Mouse (Mus musculus): ENCODE data around the gene Zfp830. TPM values are rescaled to one million over a fixed set of nuclear protein-coding genes. Genes with fewer than 3 reads are reported as not detected.
A peak's percentile ranks its signal among the peaks of the same experiment; 100 is the strongest.

Zfp830 gene
- total and polyA plus RNA-seq, 3 experiments, result 4.4 to 15.1 (median 12.8) TPM

DNA sequence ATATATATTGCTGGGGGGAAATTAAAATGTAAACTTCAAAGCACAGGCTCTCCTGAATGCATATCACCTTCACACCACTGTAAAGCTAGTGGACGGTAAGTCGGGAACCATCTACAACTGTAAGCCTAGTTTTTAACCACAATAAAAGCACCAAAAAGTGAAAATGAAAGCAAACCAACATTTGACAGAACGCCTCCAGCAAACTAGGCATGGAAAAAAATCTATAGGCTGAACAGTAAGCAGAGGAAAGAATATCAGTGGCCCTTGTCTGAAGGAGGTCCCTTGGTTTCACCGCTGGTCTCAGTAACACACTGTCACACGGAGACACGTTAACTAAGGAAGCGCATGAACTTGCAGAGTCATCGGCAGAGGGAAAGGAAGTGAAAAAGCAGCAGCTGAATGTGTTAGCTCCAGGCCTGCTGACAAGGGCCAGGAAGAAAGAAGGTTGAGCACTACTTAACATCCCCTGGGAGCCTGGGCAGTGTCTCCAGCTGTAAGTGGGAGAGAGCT, 17.2 kb upstream of the Zfp830 start:
- Histone ChIP-seq H3K9ac (ENCODE audit: low read depth, low read length) (peak overlapping the region; percentile 63), H3K27me3 (ENCODE audit: control insufficient read depth, insufficient read depth, low read length) (no peaks in the 10 kb centered on the region), H3K36me3 (ENCODE audit: control insufficient read depth, insufficient read depth, low read length) (no peaks in the 10 kb centered on the region), H3K4me1 (ENCODE audit: control insufficient read depth, insufficient read depth, low read length) (peaks cover 3% of the 10 kb centered on the region), H3K27ac (peak overlapping the region; percentile 77), H3K79me2 (replicated peaks; ENCODE audit: control insufficient read depth, insufficient read depth, low read length) (no peaks in the 10 kb centered on the region), H3K4me3 (peak overlapping the region; percentile 49)
- WGBS, result 30% methylated on average over 8 of the region's 8 CpGs
- intact Hi-C loops (cut with DNase I), result loop anchor here (1.0 to 5.0 kb wide), 3 partner anchors 35 to 143 kb away; partner anchors contain the start of genes Lig3, Rad51d and Rffl
- TF ChIP-seq POLR2A (IDR thresholded peaks at IDR 0.05; ENCODE audit: insufficient read depth, low read depth, low read length) (no peak), CTCF (IDR thresholded peaks at IDR 0.05) (no peak), EP300 (IDR thresholded peaks at IDR 0.05; ENCODE audit: insufficient read depth, low read depth, low read length) (no peak)
- DNase-seq, result peak; percentile 45 to 51

DNA sequence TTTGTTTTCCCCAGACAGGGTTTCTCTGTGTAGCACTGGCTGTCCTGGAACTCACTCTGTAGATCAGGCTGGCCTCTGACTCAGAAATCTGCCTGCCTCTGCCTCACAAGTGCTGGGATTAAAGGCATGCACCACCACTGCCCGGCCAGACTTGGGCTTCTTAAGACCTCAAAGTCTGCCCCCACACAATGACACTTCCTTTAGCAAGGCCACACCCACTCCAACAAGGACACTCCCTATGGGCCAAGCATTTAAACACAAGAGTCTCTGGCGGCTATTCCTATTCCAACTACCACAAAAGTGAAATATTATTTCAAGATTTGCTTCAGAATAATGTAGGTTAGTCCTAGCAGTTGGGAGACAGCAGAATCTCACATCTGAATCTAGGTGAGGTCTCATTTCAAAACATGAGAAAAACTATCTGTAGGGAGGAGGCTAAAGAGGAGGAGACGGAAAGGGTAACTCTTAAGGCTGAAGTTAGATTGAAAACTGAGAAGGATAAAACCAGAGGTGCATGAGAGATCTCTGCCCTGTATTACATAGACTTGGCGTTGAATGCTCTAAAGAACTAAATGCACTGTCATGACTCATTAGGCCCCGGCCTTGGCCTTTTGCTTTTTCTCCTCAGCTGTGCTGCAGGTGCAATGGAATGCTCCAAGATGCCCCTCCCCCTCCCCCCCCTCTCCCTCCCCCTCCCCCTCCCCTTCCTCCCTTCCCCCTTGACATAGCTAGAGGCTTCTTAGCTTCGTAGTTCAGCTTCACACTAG, 11.6 kb upstream of the Zfp830 start:
- no peaks in the 10 kb centered on the region for H3K27me3 ChIP-seq (ENCODE audit: control insufficient read depth, insufficient read depth, low read length)
- no peaks in the 10 kb centered on the region for H3K79me2 ChIP-seq (replicated peaks; ENCODE audit: control insufficient read depth, insufficient read depth, low read length)
- WGBS, result 68% methylated on average over 6 of the region's 6 CpGs
- DNase-seq, result no peak
- intact Hi-C loops (cut with DNase I), result no loop called here
- no peak overlapping the region for H3K27ac ChIP-seq
- H3K4me3 ChIP-seq, result no peak overlapping the region
- no peaks in the 10 kb centered on the region for H3K4me1 ChIP-seq (ENCODE audit: control insufficient read depth, insufficient read depth, low read length)
- no peak for TF ChIP-seq POLR2A (IDR thresholded peaks at IDR 0.05; ENCODE audit: insufficient read depth, low read depth, low read length)
- TF ChIP-seq EP300 (IDR thresholded peaks at IDR 0.05; ENCODE audit: insufficient read depth, low read depth, low read length), result no peak
- no peak for TF ChIP-seq CTCF (IDR thresholded peaks at IDR 0.05)
- no peak overlapping the region for H3K9ac ChIP-seq (ENCODE audit: low read depth, low read length)
- no peaks in the 10 kb centered on the region for H3K36me3 ChIP-seq (ENCODE audit: control insufficient read depth, insufficient read depth, low read length)

DNA sequence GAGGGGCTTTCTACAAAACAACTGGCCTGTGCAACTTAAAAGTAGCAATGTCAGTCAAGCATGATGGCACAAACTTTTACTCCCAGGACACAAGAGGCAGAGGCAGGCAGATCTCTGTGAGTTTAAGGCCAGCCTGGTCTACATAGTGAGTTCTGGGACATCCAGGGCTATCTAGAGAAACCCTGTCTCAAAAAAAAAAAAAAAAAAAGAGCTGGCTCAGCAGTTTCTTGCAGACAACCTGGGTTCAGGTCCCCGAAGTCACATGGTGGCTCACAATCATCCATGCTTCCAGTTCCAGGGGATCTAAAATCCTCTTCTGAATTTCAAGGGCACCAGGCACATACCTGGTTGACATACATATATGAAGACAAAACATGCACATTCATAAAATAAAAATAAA, 8.2 kb upstream of the Zfp830 start:
- no peak for TF ChIP-seq EP300 (IDR thresholded peaks at IDR 0.05; ENCODE audit: insufficient read depth, low read depth, low read length)
- no peak for TF ChIP-seq POLR2A (IDR thresholded peaks at IDR 0.05; ENCODE audit: insufficient read depth, low read depth, low read length)
- no peak for TF ChIP-seq CTCF (IDR thresholded peaks at IDR 0.05)

DNA sequence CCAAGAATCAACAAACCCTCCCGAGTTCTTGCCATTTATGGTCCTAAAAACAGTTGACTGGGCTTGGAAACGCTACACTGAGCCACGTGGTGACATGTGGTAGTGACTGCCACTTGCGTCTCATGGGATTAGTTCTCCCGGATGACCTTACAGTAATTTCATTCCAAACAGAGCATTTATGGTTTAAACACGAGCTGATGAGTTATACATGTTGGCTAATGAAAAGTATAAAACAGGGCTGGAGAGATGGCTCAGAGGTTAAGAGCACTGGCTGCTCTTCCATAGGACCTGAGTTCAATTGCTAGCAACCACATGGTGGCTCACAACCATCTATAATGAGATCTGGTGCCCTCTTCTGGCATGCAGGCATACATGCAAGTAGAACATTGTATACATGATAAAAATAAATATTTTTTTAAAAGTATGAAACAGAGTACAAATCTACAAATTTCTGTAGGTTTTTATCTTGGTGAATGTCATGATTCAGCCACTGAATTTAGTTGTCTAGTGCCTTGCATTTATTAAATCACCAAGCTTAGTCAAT, 1.8 kb upstream of the Zfp830 start:
- H3K4me3 ChIP-seq, result no peak overlapping the region
- DNase-seq, result no peak
- intact Hi-C loops (cut with DNase I), result loop anchor here (5.0 to 10.0 kb wide), 2 partner anchors 130 to 532 kb away; partner anchors contain the start of genes Ap2b1, Fndc8 and Rad51d
- no peak overlapping the region for H3K27ac ChIP-seq
- H3K4me1 ChIP-seq (ENCODE audit: control insufficient read depth, insufficient read depth, low read length), result peaks cover 4% of the 10 kb centered on the region
- TF ChIP-seq EP300 (IDR thresholded peaks at IDR 0.05; ENCODE audit: insufficient read depth, low read depth, low read length) (no peak), CTCF (IDR thresholded peaks at IDR 0.05) (peak; percentile 57), POLR2A (IDR thresholded peaks at IDR 0.05; ENCODE audit: insufficient read depth, low read depth, low read length) (no peak)
- no peak overlapping the region for H3K9ac ChIP-seq (ENCODE audit: low read depth, low read length)
- H3K79me2 ChIP-seq (replicated peaks; ENCODE audit: control insufficient read depth, insufficient read depth, low read length), result no peaks in the 10 kb centered on the region
- H3K27me3 ChIP-seq (ENCODE audit: control insufficient read depth, insufficient read depth, low read length), result no peaks in the 10 kb centered on the region
- peaks cover 10% of the 10 kb centered on the region for H3K36me3 ChIP-seq (ENCODE audit: control insufficient read depth, insufficient read depth, low read length)
- WGBS, result 84% methylated on average over 6 of the region's 6 CpGs

More for the DNA sequence above, 8.2 kb upstream of the Zfp830 start:
- H3K36me3 ChIP-seq (ENCODE audit: control insufficient read depth, insufficient read depth, low read length), result no peaks in the 10 kb centered on the region
- H3K9ac ChIP-seq (ENCODE audit: low read depth, low read length), result no peak overlapping the region
- DNase-seq, result no peak
- no peak overlapping the region for H3K4me3 ChIP-seq
- intact Hi-C loops (cut with DNase I), result no loop called here
- 94% methylated on average over 1 of the region's 1 CpGs for WGBS
- H3K27ac ChIP-seq, result no peak overlapping the region
- no peaks in the 10 kb centered on the region for H3K4me1 ChIP-seq (ENCODE audit: control insufficient read depth, insufficient read depth, low read length)
- no peaks in the 10 kb centered on the region for H3K79me2 ChIP-seq (replicated peaks; ENCODE audit: control insufficient read depth, insufficient read depth, low read length)
- no peaks in the 10 kb centered on the region for H3K27me3 ChIP-seq (ENCODE audit: control insufficient read depth, insufficient read depth, low read length)

DNA sequence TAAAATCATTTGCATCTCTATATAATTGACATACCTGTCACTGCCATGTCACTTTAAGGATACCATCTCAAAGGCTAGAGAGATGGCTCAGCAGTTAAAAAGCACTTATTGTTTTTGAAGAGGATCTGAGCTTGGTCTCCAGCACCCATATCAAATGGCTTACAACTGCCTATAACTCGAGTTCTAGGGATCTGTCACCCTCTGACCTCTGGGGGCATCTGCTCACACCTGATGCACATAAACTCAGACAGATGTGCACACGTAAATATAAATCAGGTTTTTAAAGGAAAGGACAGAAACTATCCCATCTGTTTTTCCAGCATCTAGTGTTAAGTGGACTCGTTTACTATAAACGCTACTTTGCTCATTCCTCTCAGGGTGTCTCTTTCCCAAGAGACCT, 884 bp upstream of the Zfp830 start:
- H3K9ac ChIP-seq (ENCODE audit: low read depth, low read length), result peak overlapping the region; percentile 69
- H3K4me3 ChIP-seq, result peak overlapping the region; percentile 98
- no peaks in the 10 kb centered on the region for H3K79me2 ChIP-seq (replicated peaks; ENCODE audit: control insufficient read depth, insufficient read depth, low read length)
- no peaks in the 10 kb centered on the region for H3K27me3 ChIP-seq (ENCODE audit: control insufficient read depth, insufficient read depth, low read length)
- TF ChIP-seq POLR2A (IDR thresholded peaks at IDR 0.05; ENCODE audit: insufficient read depth, low read depth, low read length) (no peak), CTCF (IDR thresholded peaks at IDR 0.05) (no peak), EP300 (IDR thresholded peaks at IDR 0.05; ENCODE audit: insufficient read depth, low read depth, low read length) (no peak)
- H3K27ac ChIP-seq, result peak overlapping the region; percentile 87
- H3K4me1 ChIP-seq (ENCODE audit: control insufficient read depth, insufficient read depth, low read length), result peaks cover 4% of the 10 kb centered on the region
- intact Hi-C loops (cut with DNase I), result loop anchor here (5.0 to 10.0 kb wide), 2 partner anchors 129 to 532 kb away; partner anchors contain the start of genes Ap2b1, Fndc8 and Rad51d
- 10% methylated on average over 4 of the region's 4 CpGs for WGBS
- DNase-seq, result no peak
- H3K36me3 ChIP-seq (ENCODE audit: control insufficient read depth, insufficient read depth, low read length), result peaks cover 10% of the 10 kb centered on the region
